Mouse (Mus musculus): Measurements from ENCODE around the gene Prss50.
"Not testable (repeated sequence)": the region's sequence is repeated elsewhere in the genome, so short reads cannot be mapped to it uniquely, and the experiment has no call there.

The Prss50 gene

GRCm38 (mm10) chr9:110857781-110858472 is at the start of gene Prss50:
TSS of gene Prss50 (plus strand) at chr9:110857967.
- in situ Hi-C loops (cut with MboI, MseI) = no loop called here

- in situ Hi-C loops (cut with MboI, MseI) = no loop called here
Measured at GRCm38 (mm10) chr9:110810051-110810450, 47.7 kb upstream of the Prss50 start.

- in situ Hi-C loops (cut with MboI, MseI) = no loop called here
Measured at GRCm38 (mm10) chr9:110813789-110814188, 44.0 kb upstream of the Prss50 start, which contains the start of gene Prss44. TSS of gene Prss44 (plus strand) at chr9:110813994.

- in situ Hi-C loops (cut with MboI, MseI) = not testable (repeated sequence)
Measured at GRCm38 (mm10) chr9:110820546-110820945, 37.2 kb upstream of the Prss50 start.

GRCm38 (mm10) chr9:110821436-110821835 is 36.3 kb upstream of the Prss50 start:
- in situ Hi-C loops (cut with MboI, MseI) = no loop called here

- in situ Hi-C loops (cut with MboI, MseI) = no loop called here
Measured at GRCm38 (mm10) chr9:110825426-110825825, 32.3 kb upstream of the Prss50 start.

GRCm38 (mm10) chr9:110825832-110826231 is 31.9 kb upstream of the Prss50 start:
- in situ Hi-C loops (cut with MboI, MseI) = no loop called here

GRCm38 (mm10) chr9:110826390-110826789 is 31.4 kb upstream of the Prss50 start, which contains the start of gene Prss43:
TSS of gene Prss43 (plus strand) at chr9:110826690.
- in situ Hi-C loops (cut with MboI, MseI) = no loop called here

- in situ Hi-C loops (cut with MboI, MseI) = no loop called here
Measured at GRCm38 (mm10) chr9:110833021-110833420, 24.7 kb upstream of the Prss50 start.

- in situ Hi-C loops (cut with MboI, MseI) = no loop called here
Measured at GRCm38 (mm10) chr9:110834411-110834810, 23.4 kb upstream of the Prss50 start, which contains the start of gene Prss45. TSS of gene Prss45 (plus strand) at chr9:110834588.

- in situ Hi-C loops (cut with MboI, MseI) = no loop called here
Measured at GRCm38 (mm10) chr9:110834961-110835360, 22.8 kb upstream of the Prss50 start.

- in situ Hi-C loops (cut with MboI, MseI) = no loop called here
Measured at GRCm38 (mm10) chr9:110836112-110836511, 21.7 kb upstream of the Prss50 start.

GRCm38 (mm10) chr9:110840905-110841304 is 16.9 kb upstream of the Prss50 start:
- in situ Hi-C loops (cut with MboI, MseI) = no loop called here

- in situ Hi-C loops (cut with MboI, MseI) = no loop called here
Measured at GRCm38 (mm10) chr9:110841438-110841837, 16.3 kb upstream of the Prss50 start.

- in situ Hi-C loops (cut with MboI, MseI) = no loop called here
Measured at GRCm38 (mm10) chr9:110844206-110844605, 13.6 kb upstream of the Prss50 start, which contains the start of gene Prss46. TSS of gene Prss46 (plus strand) at chr9:110844506.

- in situ Hi-C loops (cut with MboI, MseI) = no loop called here
Measured at GRCm38 (mm10) chr9:110849162-110849561, 8.6 kb upstream of the Prss50 start.

- in situ Hi-C loops (cut with MboI, MseI) = no loop called here
Measured at GRCm38 (mm10) chr9:110855903-110856302, 1.9 kb upstream of the Prss50 start.

- in situ Hi-C loops (cut with MboI, MseI) = no loop called here
Measured at GRCm38 (mm10) chr9:110856920-110857319, 847 bp upstream of the Prss50 start.

- in situ Hi-C loops (cut with MboI, MseI) = no loop called here
Measured at GRCm38 (mm10) chr9:110858523-110858922, 756 bp downstream of the Prss50 start.

GRCm38 (mm10) chr9:110858967-110859596 is 1.3 kb downstream of the Prss50 start:
- in situ Hi-C loops (cut with MboI, MseI) = no loop called here

- in situ Hi-C loops (cut with MboI, MseI) = no loop called here
Measured at GRCm38 (mm10) chr9:110871030-110871429, 13.3 kb downstream of the Prss50 start.

- in situ Hi-C loops (cut with MboI, MseI) = no loop called here
Measured at GRCm38 (mm10) chr9:110873681-110874659, 16.2 kb downstream of the Prss50 start.
